Mouse (Mus musculus) MEL (cell line): Measurements from ENCODE around the gene Bgn. TPM values are rescaled to one million over a fixed set of nuclear protein-coding genes. Genes with fewer than 3 reads are reported as not detected.

Source experiments
- DNase-seq: peaks from one replicate; pipeline ENCODE4 v3.0.0; 2011; ENCODE audit warnings: low read depth, low spot score
- H3K27ac ChIP-seq: 2 replicates; pipeline ENCODE4 v1.5.1; 2012; ENCODE audit warnings: low read depth, mild to moderate bottlenecking, control low read depth, low read length, moderate library complexity; ENCODE audit not compliant: control insufficient read depth
- H3K27me3 ChIP-seq, 2 experiments: fragments of 150-350 bp in 1 of 2; sonication (generic) in 1 of 2; 2 replicates each; pipeline ENCODE4 v1.6.1; 2012; ENCODE audit warnings: low read length in 2 of 2, mild to moderate bottlenecking in 2 of 2, improper control_type of control experiment in 1 of 2, moderate library complexity in 1 of 2; ENCODE audit not compliant: insufficient read depth in 2 of 2, control insufficient read depth in 1 of 2
- H3K36me3 ChIP-seq, 2 experiments: 2 replicates each; pipeline ENCODE4 v1.6.1; 2012 to 2014; ENCODE audit warnings: low read length in 2 of 2, improper control_type of control experiment in 1 of 2, inconsistent platforms in 1 of 2, mild to moderate bottlenecking in 1 of 2; ENCODE audit not compliant: insufficient read depth in 2 of 2, control insufficient read depth in 1 of 2
- H3K4me1 ChIP-seq, 2 experiments: fragments of 150-350 bp in 1 of 2; sonication (generic) in 1 of 2; 2 replicates each; pipeline ENCODE4 v1.6.1; 2012; ENCODE audit warnings: low read length in 2 of 2, improper control_type of control experiment in 1 of 2, mild to moderate bottlenecking in 1 of 2; ENCODE audit not compliant: insufficient read depth in 2 of 2, control insufficient read depth in 1 of 2
- H3K4me3 ChIP-seq, 2 experiments: fragments of 150-350 bp in 1 of 2; sonication (generic) in 1 of 2; 2 replicates each; pipeline ENCODE4 v1.5.1; 2012; ENCODE audit warnings: low read depth in 2 of 2, low read length in 2 of 2, mild to moderate bottlenecking in 2 of 2, moderate library complexity in 2 of 2, control low read depth in 1 of 2, improper control_type of control experiment in 1 of 2; ENCODE audit not compliant: control insufficient read depth in 1 of 2, insufficient read depth in 1 of 2
- H3K79me2 ChIP-seq: 2 replicates; pipeline ENCODE4 v1.6.1; 2012; ENCODE audit warnings: mild to moderate bottlenecking, low read length, moderate library complexity; ENCODE audit not compliant: control insufficient read depth, poor library complexity, insufficient read depth
- H3K9ac ChIP-seq: 2 replicates; pipeline ENCODE4 v1.6.1; 2012; ENCODE audit warnings: low read depth, mild to moderate bottlenecking, control low read depth, low read length, moderate library complexity; ENCODE audit not compliant: control insufficient read depth, poor library complexity, severe bottlenecking
- H3K9me3 ChIP-seq: fragments of 150-350 bp; sonication (generic); replicated peaks from 2 replicates; pipeline ENCODE4 v1.6.1; 2012; ENCODE audit warnings: mild to moderate bottlenecking, low read length, improper control_type of control experiment, moderate library complexity; ENCODE audit not compliant: insufficient read depth
- BHLHE40 ChIP-seq: IDR thresholded peaks from 2 replicates; pipeline ENCODE4 v1.6.1; 2012; ENCODE audit warnings: low read depth, mild to moderate bottlenecking, inconsistent platforms, low read length, improper control_type of control experiment, borderline replicate concordance
- CHD1 ChIP-seq: IDR thresholded peaks from 2 replicates; pipeline ENCODE4 v1.6.1; 2012; ENCODE audit warnings: low read depth, mild to moderate bottlenecking, inconsistent platforms, low read length, improper control_type of control experiment
- CHD2 ChIP-seq: IDR thresholded peaks from 2 replicates; pipeline ENCODE4 v1.6.1; 2011; ENCODE audit warnings: low read length, improper control_type of control experiment
- ELF1 ChIP-seq: IDR thresholded peaks from 2 replicates; pipeline ENCODE4 v1.6.1; 2014; ENCODE audit warnings: low read depth, mild to moderate bottlenecking, inconsistent platforms, low read length, improper control_type of control experiment, moderate library complexity
- EP300 ChIP-seq, 2 experiments: IDR thresholded peaks; 2 replicates each; pipeline ENCODE4 v1.6.1; 2011; ENCODE audit warnings: improper control_type of control experiment in 2 of 2, low read length in 2 of 2, low read depth in 1 of 2, mild to moderate bottlenecking in 1 of 2
- ETS1 ChIP-seq: IDR thresholded peaks from 2 replicates; pipeline ENCODE4 v1.6.1; 2012; ENCODE audit warnings: low read depth, mild to moderate bottlenecking, inconsistent platforms, low read length, improper control_type of control experiment, moderate library complexity
- GABPA ChIP-seq: IDR thresholded peaks from 2 replicates; pipeline ENCODE4 v1.6.1; 2012; ENCODE audit warnings: low read depth, mild to moderate bottlenecking, inconsistent platforms, low read length, improper control_type of control experiment, moderate library complexity
- HCFC1 ChIP-seq: IDR thresholded peaks from 2 replicates; pipeline ENCODE4 v1.6.1; 2012; ENCODE audit warnings: low read depth, mild to moderate bottlenecking, inconsistent platforms, low read length, improper control_type of control experiment, moderate library complexity
- JUND ChIP-seq: IDR thresholded peaks from 2 replicates; pipeline ENCODE4 v1.6.1; 2011; ENCODE audit warnings: low read depth, mild to moderate bottlenecking, improper control_type of control experiment, low read length
- KAT2A ChIP-seq: conservative IDR thresholded peaks from 2 replicates; pipeline ENCODE4 v1.6.1; 2012; ENCODE audit warnings: low read depth, low read length, improper control_type of control experiment, inconsistent platforms
- MAX ChIP-seq: IDR thresholded peaks from 2 replicates; pipeline ENCODE4 v1.6.1; 2011; ENCODE audit warnings: low read length, improper control_type of control experiment
- MAZ ChIP-seq: IDR thresholded peaks from 2 replicates; pipeline ENCODE4 v1.6.1; 2012; ENCODE audit warnings: low read depth, mild to moderate bottlenecking, inconsistent platforms, low read length, improper control_type of control experiment
- MEF2A ChIP-seq: IDR thresholded peaks from 2 replicates; pipeline ENCODE4 v1.6.1; 2014; ENCODE audit warnings: low read depth, mild to moderate bottlenecking, inconsistent platforms, low read length, improper control_type of control experiment; ENCODE audit not compliant: poor library complexity, insufficient replicate concordance, severe bottlenecking; ENCODE audit errors: extremely low read depth
- MXI1 ChIP-seq: IDR thresholded peaks from 2 replicates; pipeline ENCODE4 v1.6.1; 2011; ENCODE audit warnings: mild to moderate bottlenecking, low read depth, low read length, improper control_type of control experiment
- MYC ChIP-seq: IDR thresholded peaks from 2 replicates; pipeline ENCODE4 v1.6.1; 2011; ENCODE audit warnings: low read depth, mild to moderate bottlenecking, low read length, improper control_type of control experiment, moderate library complexity
- NELFE ChIP-seq: IDR thresholded peaks from 2 replicates; pipeline ENCODE4 v1.6.1; 2011; ENCODE audit warnings: low read depth, low read length, improper control_type of control experiment
- POLR2AphosphoS2 ChIP-seq: IDR thresholded peaks from 2 replicates; pipeline ENCODE4 v1.6.1; 2011; ENCODE audit warnings: low read length, improper control_type of control experiment
- POLR2AphosphoS5 ChIP-seq: IDR thresholded peaks from 2 replicates; pipeline ENCODE4 v1.6.1; 2012; ENCODE audit warnings: low read depth, borderline replicate concordance, mild to moderate bottlenecking, inconsistent platforms, low read length, moderate library complexity, mixed read lengths
- RCOR1 ChIP-seq: IDR thresholded peaks from 2 replicates; pipeline ENCODE4 v1.6.1; 2012; ENCODE audit warnings: low read depth, mild to moderate bottlenecking, inconsistent platforms, low read length, improper control_type of control experiment
- SIN3A ChIP-seq: IDR thresholded peaks from 2 replicates; pipeline ENCODE4 v1.6.1; 2012; ENCODE audit warnings: low read length, improper control_type of control experiment, inconsistent platforms
- SMC3 ChIP-seq: IDR thresholded peaks from 2 replicates; pipeline ENCODE4 v1.6.1; 2011; ENCODE audit warnings: low read depth, low read length, improper control_type of control experiment
- TAL1 ChIP-seq: IDR thresholded peaks from 2 replicates; pipeline ENCODE4 v1.6.1; 2012; ENCODE audit warnings: mild to moderate bottlenecking, inconsistent platforms, low read length, moderate library complexity, mixed read lengths
- TBP ChIP-seq: IDR thresholded peaks from 2 replicates; pipeline ENCODE4 v1.8.0; 2011; ENCODE audit warnings: low read depth, low read length, improper control_type of control experiment
- TCF12 ChIP-seq: IDR thresholded peaks from 2 replicates; pipeline ENCODE4 v1.6.1; 2014; ENCODE audit warnings: low read depth, mild to moderate bottlenecking, inconsistent platforms, low read length, improper control_type of control experiment, moderate library complexity
- UBTF ChIP-seq: IDR thresholded peaks from 2 replicates; pipeline ENCODE4 v1.6.1; 2012; ENCODE audit warnings: low read depth, mild to moderate bottlenecking, inconsistent platforms, low read length, improper control_type of control experiment, moderate library complexity, borderline replicate concordance; ENCODE audit not compliant: insufficient read depth
- USF1 ChIP-seq: IDR thresholded peaks from 2 replicates; pipeline ENCODE4 v1.6.1; 2014; ENCODE audit warnings: low read depth, mild to moderate bottlenecking, inconsistent platforms, low read length, improper control_type of control experiment, moderate library complexity
- ZC3H11A ChIP-seq: IDR thresholded peaks from 2 replicates; pipeline ENCODE4 v1.6.1; 2012; ENCODE audit warnings: low read depth, mild to moderate bottlenecking, inconsistent platforms, low read length, improper control_type of control experiment
- ZMIZ1 ChIP-seq: IDR thresholded peaks from 2 replicates; pipeline ENCODE4 v1.6.1; 2012; ENCODE audit warnings: low read depth, mild to moderate bottlenecking, inconsistent platforms, low read length, improper control_type of control experiment, moderate library complexity
- polyA plus RNA-seq, 2 experiments: library from polyadenylated mRNA; stranded (reverse) in 1 of 2; unstranded in 1 of 2; fragments of >175 nt in 1 of 2; fragments of >200 nt in 1 of 2; gene quantifications; 2 replicates each; pipeline versions ENCODE4 v1.2.1 to v1.2.4; 2012; ENCODE audit warnings: low replicate concordance in 2 of 2, low read depth in 1 of 2; ENCODE audit not compliant: insufficient read length in 2 of 2, insufficient read depth in 1 of 2, missing spikeins in 1 of 2
- total RNA-seq: library from RNA; depleted of rRNA; stranded (reverse); fragments of 300-350 nt; gene quantifications from 2 replicates; pipeline ENCODE4 v1.2.3, GENCODE M21; 2012

The Bgn gene
- total and polyA plus RNA-seq, 3 experiments: not detected

DNA sequence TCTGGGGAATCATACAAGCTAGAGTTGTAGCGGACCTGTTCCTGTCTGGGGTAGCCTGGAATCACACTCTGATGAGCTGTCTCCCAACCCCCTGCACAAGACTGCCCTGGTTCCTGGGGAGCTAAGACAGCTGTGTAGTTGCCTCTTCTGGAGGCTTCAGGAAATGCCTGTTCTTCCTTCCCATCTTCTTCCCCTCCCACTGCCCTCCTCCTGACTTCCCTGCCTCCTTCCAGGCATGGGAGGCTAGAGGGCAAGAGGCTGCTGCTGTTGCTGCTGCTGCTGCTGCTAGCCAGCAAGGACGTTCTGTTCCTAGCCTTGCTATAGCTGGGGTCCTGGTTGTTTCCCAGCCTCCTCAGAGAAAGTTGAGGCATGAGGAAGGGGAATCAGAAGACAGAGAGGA is 3.1 kb upstream of the Bgn start:
- H3K27me3 ChIP-seq: no peaks in the 10 kb centered on the region
- TF ChIP-seq MAZ: no peak
- no peak for TF ChIP-seq TAL1
- no peak for TF ChIP-seq ZMIZ1
- no peak for TF ChIP-seq SIN3A
- no peak for TF ChIP-seq ETS1
- no peak for TF ChIP-seq GABPA
- TF ChIP-seq CHD1: no peak
- no peak for TF ChIP-seq MEF2A
- TF ChIP-seq USF1: no peak
- no peak for TF ChIP-seq RCOR1
- no peak for TF ChIP-seq MAX
- TF ChIP-seq ELF1: no peak
- no peak for TF ChIP-seq POLR2AphosphoS5
- no peak for TF ChIP-seq SMC3
- TF ChIP-seq POLR2AphosphoS2: no peak
- TF ChIP-seq KAT2A: no peak
- no peak for TF ChIP-seq MYC
- TF ChIP-seq TCF12: no peak
- no peak for TF ChIP-seq CHD2
- TF ChIP-seq UBTF: no peak
- H3K4me1 ChIP-seq: no peaks in the 10 kb centered on the region

DNA sequence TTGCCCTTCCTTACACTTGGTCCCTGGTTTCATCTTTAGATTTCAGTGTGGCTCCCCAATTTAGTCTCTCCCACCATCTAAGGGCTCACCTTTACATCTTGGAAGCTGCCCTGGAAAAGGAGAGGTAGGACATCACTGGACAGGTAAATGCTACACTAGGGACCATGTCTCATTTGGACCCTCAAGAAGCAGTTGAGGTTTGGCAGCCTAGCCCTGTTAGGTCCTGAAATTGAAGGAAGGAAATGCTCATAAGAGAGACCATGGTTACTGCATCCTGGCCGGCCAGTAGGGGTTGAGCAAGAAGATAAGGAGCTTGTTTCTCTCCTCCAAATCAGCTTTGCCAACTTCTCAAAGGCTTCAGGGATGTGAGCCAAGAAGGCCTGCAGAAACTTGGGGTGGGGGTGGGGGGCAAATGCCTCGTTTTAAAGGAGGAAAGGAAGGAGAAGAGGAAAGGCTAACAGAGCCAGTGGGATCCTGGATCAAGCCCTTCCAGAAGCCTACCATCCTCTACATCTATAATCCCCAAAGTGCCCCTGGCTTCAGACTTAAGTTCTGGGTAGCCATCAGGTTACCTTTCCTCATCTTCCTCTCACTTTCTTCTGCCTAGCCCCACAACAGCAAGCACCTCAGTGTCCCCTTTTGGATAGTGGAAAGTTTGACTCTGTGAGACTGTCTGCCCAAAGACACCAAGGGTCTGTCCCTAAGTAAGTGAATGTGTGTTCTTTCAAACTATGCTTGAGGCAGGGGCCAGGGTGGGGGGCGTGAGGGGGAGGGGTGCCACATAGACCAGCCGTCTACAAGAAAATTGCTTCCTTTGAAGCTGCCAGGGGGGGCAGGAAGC is 539 bp upstream of the Bgn start:
- H3K79me2 ChIP-seq: no peaks in the 10 kb centered on the region
- no peak overlapping the region for H3K9ac ChIP-seq
- no peak overlapping the region for H3K4me3 ChIP-seq
- no peak overlapping the region for H3K27ac ChIP-seq
- no peaks in the 10 kb centered on the region for H3K36me3 ChIP-seq
- no peak for DNase-seq
- TF ChIP-seq JUND (no peak), EP300 (IDR thresholded peaks at IDR 0.05; ENCODE audit: low read depth in 1 of 2, low read length in 2 of 2) (no peak), BHLHE40 (no peak), NELFE (no peak), SIN3A (no peak), MXI1 (no peak), ZC3H11A (no peak), SMC3 (no peak), KAT2A (no peak), MAZ (no peak), TBP (no peak), RCOR1 (no peak), HCFC1 (no peak), ETS1 (no peak), POLR2AphosphoS2 (no peak), USF1 (no peak)
- no peaks in the 10 kb centered on the region for H3K27me3 ChIP-seq
- H3K4me1 ChIP-seq: no peaks in the 10 kb centered on the region
- no peaks in the 10 kb centered on the region for H3K9me3 ChIP-seq

More for the DNA sequence above, 3.1 kb upstream of the Bgn start:
- Histone ChIP-seq H3K4me3 (no peak overlapping the region), H3K9ac (no peak overlapping the region), H3K9me3 (no peaks in the 10 kb centered on the region), H3K79me2 (no peaks in the 10 kb centered on the region), H3K36me3 (no peaks in the 10 kb centered on the region), H3K27ac (no peak overlapping the region)
- no peak for DNase-seq
